Mouse (Mus musculus) gastrocnemius, adult 8-10 months (tissue): Measurements from ENCODE around the gene Adipor2. TPM values are rescaled to one million over a fixed set of nuclear protein-coding genes. Genes with fewer than 3 reads are reported as not detected.

Experiments
- DNase-seq, 2 experiments: peaks; one replicate each; pipeline ENCODE4 v3.0.0; 2022; ENCODE audit warnings: low spot score in 2 of 2
- total RNA-seq, 4 experiments: library from RNA; stranded (reverse); gene quantifications; 2 replicates each; pipeline ENCODE4 v1.2.4; 2022

Adipor2 gene
- total RNA-seq, 4 experiments from 2014 or later: 89.7 to 104 (median 97.1) TPM

DNA sequence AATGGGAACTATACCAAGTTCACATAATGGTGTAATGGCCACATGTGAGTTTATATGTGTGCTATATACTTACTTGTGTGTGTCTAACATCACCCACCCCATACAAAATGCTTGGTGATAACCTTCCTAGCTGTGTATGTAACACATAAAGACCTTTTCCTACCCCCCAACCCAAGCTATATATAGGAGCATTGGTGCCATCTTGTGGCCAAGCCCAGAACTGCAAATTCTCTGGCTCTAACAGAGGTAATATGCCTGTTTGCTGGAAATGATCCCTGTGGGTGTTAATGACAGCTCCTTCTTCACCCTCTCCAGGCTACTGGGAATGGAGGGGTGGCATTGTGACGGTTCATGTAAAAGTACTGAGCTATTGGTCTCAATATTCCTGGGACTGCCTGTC, 69.3 kb downstream of the Adipor2 start:
- DNase-seq: peak; percentile 66 to 69

DNA sequence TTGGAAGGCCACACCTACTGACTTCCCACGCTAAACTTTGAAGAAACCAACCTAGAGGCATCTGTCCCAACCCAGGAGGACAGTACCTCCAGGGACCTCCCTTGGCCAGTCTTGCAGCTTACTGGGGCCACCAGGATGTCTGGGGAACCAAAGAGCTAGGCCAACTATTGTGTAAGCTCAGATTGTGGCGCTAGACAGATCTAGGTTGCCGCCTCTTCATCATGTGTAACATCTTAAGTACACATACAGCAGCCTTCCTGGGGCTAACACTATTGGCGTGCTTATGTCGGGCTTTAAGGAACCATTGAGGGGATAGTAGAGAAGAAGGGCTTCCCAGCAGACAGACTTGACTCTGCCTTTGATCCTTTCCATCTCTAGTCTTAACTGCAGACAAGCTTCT, 69.7 kb downstream of the Adipor2 start:
- DNase-seq: no peak

DNA sequence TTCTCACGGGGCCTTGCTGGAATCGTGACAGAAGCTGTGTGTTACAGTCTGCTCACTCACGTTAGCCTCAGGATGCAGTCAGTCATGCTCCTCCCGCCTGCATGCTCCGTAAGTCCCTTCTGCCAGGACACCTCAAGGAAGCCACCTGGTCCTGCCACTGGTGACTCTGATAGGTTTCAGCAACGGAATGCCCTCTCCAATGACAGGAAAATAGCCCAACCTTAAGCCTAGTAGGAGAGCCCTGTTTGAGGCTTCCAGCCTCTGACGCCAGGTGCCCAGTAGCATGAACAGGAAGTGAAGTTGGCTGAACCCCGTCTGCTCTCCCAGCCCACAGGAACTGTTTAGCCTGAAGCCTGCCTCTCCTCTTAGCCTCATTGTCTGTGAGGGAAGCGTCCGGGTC, 71.2 kb downstream of the Adipor2 start:
- no peak for DNase-seq

DNA sequence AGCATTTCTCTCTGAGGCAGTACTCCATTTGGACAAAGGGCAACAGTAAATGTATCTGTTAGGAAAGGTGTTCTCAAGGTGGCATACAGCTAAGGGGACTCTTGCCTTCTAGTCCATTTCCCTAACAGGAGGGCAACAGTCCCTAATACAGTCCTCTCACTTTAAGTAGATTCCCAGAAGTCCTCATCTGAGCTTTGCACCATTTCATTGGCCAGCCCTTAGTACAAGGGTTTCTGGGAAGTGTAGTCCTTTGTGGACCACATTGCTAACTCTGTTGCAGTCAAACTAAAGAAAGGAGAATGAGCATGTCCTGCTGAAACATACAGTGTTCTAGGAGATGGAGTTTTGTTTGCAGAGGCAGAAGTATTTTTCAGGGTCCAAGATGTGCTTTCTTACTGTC, 76.1 kb downstream of the Adipor2 start:
- no peak for DNase-seq

DNA sequence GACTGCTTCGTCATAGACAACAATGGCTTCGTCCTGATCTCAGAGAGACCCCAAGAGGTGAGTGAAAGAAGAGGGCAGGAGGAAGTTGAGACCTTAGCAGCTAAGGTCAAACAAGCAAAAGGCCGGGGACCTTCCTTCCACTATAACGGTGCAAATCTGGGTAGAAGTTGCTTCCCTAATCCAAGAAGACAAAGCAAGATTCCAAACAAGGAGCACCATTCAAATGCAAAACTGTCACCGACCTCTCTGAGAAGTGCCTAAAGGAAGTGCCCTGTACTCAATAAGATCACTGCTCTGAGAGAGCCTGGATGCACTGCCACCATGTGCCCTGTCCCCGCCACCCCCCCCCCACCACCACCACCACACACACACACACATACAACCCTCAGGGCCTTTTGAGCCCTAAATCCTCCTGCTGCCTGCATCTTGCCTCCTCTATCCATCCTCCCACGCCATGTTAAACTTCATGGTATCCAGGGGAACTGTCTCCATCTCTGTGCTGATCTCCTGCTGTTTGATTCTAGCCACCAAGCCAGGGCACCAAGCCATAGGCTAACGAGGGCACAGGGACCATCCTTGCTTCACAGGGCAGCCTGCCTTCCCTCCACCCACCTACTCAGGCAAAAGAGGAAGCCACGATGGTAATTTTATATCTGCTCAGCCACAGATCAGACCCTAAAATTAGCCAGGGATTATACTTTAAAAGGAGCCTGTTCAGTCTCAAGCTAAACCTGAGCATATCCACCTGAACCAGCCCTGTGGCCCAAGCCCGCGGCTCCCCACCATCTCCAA, 79.2 kb downstream of the Adipor2 start:
- DNase-seq: no peak

DNA sequence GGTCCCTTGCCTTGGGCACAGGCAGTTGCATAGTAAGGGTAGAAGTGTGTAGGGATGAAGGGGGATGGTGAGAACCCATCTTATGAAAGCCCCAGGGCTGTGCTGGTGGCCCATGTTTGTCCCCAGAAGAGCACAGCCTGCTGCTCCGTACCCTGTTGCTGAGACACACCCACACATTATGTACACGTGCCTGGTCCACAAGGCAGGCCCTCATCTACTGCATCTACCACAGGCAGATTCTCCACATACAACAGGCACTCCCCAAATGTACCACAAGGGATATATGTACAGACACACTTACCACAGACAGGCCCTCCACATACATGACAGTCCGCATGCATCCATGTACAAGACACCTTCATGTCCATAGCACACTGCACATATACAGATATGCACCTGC, 80.2 kb downstream of the Adipor2 start:
- DNase-seq: no peak

DNA sequence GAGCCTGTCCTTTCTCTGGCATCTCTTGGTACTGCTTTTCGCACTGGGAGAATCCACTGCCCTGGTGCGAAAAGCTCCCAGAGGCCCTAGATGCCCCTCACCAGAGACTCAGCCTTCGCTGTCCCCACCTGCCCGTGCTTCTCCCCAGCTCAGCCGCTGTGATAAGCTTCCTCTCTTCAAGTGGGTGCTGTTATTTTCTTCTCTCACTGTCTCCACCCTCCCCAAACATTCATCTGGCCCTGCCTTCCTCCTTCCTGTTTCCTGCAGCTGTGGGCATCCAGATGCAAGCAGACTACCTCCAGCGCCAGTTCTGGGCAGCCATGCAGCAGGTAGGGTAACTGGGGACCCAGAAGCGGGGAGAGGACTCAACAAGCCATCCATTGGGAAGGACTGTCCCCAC, 81.4 kb downstream of the Adipor2 start:
- DNase-seq: no peak

DNA sequence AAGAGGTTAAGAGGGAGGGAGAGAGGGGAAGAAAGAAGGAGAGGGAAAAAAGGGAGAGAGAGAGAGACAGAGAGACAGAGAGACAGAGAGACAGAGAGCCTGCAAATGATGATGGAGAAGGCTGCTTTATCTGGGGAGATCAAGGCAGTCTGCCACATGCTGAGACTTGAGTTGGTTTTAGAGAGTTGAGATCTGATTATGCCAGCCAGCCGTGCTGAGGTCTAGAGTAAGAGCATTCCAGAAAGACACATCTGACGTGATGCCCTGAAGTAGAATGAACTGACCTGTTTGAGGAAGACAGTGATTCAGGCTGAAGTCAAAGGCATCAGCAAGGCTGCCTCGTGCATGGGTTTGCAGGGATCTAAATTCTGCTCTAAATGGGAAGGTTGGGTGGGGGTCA, 83.7 kb downstream of the Adipor2 start:
- no peak for DNase-seq

DNA sequence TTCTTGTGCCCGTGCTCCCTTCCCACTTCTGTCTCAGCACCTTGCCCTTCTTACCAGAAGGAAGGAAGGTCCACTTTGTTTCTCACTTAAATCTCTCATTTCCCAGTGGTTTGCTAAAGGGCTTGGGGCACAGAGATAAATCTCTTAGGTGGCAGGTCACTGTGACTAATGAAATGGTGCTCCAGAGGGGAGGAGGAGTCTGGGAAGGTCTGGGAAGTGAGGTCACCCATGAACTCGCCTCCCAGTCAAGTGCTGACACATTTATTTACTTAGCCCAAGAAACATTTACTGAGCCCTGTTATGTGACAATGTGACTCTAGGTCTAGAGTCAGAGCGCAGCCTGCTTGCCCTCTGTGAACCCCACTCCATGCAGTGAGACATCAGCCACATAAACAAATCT, 84.3 kb downstream of the Adipor2 start:
- DNase-seq: no peak

DNA sequence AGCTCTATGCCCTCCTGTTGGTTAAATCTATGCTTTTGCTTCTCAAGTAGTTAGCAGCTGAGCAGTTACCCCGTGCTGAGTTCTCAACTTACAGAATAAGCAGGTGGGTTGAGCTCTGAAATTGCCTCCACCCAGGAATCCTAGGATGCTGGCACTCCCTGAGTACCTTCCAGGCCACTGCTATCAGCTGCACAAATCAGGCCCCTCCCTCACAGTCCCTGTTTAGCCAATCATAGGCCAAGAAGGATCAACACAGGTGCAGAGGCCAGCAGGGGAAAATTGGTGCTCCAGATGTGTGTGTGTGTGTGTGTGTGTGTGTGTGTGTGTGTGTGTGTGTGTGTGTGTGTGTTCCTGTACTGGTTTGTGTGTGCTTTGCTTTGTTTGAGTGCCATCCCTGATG, 85.4 kb downstream of the Adipor2 start:
- DNase-seq: no peak

DNA sequence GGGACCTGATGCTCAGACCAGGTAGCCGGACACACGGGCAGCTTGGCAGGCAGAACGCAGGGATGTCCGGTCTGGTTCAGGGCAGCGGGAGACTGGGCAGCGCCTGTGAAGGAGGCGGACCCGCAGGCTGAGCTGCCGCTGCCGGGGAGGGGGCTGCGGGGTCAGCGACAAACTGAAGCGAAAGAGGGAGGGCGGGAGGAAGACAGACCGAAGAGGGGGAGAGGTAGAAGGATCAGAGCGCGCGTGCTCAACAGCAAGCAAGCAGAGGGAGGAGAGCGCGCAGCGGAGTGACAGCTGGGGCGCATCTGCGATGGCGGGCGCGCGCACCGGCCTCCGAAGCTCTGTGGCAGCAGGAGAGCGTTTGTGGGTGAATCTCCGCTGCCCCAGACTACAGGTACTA, 87.0 kb downstream of the Adipor2 start, which contains the start of gene Lrtm2:
Gene Lrtm2 (minus strand): TSS at position 261 of the 400 bp plus-strand sequence.
- no peak for DNase-seq

DNA sequence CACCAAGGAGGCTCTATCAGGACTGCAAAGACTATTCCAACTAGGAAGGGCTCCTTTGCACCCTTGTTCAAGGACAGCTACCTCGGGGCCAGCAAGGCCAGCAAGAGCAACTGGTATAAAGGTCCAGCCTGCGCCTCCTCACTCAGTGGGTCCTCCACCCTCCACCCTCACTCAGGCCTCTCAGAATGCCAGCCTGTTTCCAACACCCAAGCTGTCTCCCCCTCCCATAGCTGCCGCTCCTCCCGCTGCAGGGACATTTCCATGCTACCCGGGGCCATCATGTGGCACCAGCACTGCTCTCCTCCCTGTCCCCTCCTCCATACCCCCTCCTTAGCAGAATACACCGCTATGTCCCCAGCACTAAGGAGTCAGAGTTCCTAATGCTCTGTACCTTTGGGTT, 87.6 kb downstream of the Adipor2 start:
- DNase-seq: no peak

DNA sequence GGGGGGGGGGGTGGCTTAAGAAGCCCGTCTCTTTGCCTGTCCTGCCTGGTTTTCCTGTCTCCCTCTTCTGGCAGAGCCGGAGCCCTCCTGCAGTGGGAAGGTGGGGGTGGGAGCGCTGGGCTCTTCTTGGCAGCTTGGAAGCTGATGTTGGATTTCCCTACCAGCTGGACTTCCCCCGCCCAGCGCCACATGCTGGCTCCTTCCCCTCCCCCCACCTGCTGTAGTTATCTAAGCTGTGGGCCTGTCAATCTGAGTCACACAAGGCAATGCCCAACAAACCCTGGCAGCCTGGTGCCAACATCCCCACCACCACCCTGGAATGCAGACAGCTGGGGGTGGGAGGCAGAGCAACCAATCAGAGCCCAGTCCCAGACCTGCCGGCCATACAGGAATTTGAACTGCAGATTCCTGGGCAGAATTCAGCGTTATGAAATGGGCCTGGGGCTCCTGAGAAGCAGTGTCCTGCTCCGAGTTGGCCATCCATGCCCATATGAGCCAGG, 88.2 kb downstream of the Adipor2 start:
- no peak for DNase-seq

DNA sequence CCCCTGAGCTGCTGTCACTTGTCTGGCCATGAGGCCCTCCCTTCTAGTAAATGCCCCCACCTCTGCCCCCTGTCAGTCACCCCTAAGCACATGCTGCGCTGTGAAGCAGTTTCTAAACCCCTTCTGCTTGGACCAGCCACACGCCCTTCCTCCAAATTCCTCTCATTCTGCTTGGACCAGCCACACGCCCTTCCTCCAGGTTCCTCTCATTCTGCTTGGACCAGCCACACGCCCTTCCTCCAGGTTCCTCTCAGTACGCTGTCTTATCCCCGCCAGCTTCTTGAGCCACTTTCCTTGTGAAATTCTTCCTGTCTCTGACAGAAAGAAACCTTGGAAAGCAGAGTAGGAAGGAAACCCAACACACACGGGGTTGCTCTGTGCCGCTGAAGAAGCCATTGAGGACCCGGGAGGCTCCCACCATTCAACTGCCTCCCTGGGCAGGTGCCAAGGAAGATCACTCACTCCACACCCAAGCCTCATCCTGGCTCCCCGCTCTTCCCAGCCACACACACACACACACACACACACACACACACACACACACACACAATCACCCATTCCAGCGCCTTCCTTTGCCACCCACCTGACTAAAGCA, 88.9 kb downstream of the Adipor2 start:
- no peak for DNase-seq

DNA sequence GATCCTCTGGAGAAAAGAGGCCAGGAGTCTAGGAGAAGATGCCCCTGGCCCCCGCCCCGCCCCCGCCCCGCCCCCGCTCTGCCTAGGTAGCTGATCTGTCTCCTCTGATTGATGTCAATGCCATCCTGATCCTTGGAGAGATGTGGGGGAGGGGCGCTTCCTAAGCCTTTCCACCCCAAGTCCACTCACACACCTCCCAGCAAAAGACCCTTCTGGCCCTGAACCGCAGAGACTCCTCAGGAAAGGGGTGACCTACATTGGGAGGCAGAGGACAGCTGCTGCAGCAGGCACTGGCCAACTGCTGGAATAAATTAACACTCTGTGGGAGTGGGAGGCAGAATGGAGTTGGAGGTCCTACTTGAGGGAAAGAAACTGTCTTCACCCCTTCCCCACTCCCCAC, 91.0 kb downstream of the Adipor2 start:
- no peak for DNase-seq

DNA sequence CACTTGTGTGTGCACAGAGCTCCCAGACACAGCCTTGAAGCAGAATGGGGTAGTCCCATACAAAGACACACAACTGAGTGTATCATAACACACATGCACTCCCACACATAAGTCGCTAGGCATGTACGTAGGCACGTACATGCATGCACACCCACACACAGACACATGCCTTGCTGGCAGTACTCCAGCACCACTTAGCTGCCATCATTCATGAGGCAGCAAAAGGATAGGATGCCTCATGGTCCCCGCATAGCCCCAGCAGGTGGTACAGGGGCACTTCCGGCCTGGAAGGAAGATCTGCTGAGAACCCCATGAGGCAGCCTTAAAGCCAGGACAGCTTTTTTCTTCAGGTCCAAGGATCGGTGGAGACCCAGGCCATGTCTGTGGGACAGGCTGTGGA, 91.5 kb downstream of the Adipor2 start:
- DNase-seq: no peak

DNA sequence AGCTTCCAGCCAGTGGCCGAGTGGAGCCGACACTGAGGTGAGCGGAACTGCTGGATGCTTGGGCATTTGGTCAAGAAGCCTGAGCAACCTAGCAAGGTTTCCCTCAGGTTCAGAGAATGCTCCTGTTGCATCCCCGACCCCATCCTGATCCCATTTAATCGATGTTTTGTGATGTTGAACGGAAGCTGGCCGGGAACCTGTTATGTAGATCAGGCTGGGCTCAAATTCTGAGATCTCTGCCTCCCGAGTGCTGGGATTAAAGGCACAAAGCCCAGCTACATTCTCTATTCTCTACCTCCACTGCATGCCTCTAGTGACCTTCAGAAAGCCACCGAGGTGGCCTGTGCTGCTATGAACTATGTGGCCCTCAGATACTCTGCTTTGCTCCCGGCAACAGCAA, 92.7 kb downstream of the Adipor2 start:
- no peak for DNase-seq

DNA sequence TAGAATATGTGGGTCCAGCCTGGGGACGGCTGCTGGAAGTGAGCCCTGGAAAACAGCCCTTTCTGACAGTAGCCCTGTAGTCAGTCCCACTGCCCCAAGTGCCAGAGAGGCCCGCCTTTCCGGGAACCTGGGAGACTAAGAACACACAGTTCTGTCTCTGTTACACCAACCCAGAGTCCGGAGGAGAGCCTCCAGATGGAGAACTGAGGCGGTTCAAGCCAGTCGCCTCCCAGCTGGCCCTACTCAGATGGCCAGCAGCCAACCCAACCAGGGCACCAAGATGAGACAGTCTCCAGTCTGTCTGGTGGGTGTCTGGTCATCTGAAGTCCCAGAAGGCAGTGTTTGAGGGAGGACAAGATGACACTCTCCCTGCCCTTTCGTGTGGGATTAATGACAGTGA, 95.8 kb downstream of the Adipor2 start:
- no peak for DNase-seq

DNA sequence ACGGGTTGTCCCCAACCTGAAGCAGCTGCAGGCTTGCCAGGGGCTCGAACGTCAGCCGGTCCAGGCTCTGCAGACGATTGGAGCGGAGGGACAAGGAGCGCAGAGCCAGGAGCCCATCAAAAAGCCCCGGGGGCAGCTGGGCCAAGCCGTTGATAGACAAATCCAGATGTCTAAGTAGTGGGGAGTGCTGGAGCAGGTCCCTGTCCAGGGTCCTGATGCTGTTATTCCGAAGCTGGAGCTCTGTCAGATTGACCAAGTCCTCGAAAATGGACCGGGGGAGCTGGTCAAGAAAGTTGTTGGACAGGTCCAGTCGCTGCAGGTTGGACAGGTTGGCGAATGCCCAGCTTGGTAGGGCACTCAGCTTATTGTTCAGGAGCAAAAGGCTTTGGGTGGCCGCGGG, 97.0 kb downstream of the Adipor2 start:
- no peak for DNase-seq

DNA sequence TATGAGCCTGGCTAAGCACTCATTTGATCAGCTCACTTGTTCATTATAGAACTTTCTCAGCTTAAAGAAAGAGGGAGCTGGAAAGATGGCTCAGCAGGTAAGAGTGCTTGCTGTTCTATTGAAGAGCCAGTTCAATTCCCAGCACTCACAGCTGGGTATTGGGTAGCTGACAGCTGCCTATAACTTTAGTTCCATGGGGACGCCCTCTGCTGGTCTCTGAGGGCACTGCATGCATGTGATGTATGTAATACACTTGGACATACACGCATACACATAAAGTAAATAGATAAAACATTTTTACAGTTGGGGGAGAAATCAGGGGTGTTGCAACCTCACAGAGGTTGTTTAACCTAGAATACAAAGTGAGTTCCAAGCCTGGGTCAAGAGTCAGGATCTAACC, 98.1 kb downstream of the Adipor2 start:
- no peak for DNase-seq

DNA sequence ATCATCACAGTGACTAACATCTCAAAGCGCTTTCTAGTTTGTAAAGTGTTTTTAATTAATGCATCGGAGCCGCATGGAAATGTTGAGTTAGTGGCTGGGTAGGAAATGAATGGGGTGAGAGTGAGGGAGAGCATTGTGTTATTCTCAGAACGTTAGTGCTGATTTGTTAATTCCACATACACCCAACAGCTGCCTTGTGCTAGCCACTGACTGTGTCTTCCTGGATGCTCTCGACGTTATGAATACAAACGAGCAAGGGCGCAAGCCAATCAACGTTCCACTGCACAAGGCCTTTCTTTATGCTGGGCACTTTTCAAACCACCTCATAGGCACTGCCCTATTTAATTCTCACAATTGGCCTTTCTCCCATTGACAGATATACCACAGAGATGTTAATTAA, 98.8 kb downstream of the Adipor2 start:
- no peak for DNase-seq

DNA sequence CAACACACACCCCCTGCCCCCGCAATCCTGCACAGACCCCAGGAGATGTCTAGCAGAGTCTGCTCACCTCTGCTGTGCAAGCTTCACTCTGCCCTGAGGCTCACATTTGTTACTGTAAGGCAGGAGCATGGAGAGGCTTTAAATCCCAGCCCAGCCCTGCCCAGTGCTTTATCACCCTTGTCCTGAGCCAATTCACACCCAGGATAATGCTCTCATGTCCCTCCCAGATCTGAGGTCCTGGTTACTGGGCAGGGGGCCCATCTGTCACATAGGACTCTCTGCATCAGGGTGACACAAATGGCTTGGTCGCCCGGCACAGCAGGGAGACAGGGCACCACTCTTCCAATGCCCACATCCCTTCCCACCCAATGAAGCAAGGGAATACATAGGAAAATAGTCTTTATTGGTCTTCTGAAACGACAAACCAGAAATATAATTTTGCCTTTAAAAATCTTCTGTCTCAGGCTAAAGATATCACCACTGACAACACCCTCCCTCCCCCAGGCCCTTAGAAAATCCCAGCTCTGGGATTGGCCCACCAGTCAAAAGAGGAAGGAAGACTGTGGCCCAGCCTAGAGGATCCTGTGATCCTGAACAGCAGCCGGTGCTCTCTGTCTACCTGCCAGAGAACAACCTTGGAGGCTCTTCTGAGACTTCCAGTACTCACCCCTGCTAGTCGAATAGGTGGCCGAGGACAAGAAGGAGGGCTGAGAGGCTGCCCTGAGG, 102.6 kb downstream of the Adipor2 start:
- no peak for DNase-seq
